Mouse (Mus musculus) right cerebral cortex, postnatal 10 days (tissue): ENCODE measurements around the gene Garem2.

Experiments
- DNase-seq, 2 experiments: peaks; one replicate each; pipeline ENCODE4 v3.0.0; 2021; ENCODE audit warnings: low spot score in 2 of 2

Garem2 gene

DNA sequence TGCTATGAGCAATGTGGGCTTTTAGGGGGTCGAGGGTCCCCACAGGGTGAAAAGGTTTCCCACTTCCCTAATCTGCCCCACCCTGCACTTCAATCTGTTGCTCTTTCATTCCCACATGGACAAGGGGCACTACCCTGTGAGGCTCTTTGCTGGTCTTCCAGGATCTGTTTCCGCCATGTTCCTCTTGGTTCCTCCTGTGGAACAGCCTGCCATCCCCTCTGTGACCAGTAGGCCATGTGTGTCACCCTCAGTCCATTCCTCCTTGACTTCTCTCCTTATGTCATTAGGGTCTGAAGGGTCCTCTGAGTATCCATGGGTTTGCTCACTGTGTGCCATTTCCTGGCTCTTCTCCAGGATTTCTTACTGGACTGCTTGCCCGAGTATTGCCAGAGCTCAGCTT is 6.8 kb downstream of the Garem2 start:
- DNase-seq: peak; percentile 18 to 19

GRCm38 (mm10) chr5:30112533-30113068 is 7.6 kb downstream of the Garem2 start:
- peak in 1 of 2 experiments; percentile 29 for DNase-seq

DNA sequence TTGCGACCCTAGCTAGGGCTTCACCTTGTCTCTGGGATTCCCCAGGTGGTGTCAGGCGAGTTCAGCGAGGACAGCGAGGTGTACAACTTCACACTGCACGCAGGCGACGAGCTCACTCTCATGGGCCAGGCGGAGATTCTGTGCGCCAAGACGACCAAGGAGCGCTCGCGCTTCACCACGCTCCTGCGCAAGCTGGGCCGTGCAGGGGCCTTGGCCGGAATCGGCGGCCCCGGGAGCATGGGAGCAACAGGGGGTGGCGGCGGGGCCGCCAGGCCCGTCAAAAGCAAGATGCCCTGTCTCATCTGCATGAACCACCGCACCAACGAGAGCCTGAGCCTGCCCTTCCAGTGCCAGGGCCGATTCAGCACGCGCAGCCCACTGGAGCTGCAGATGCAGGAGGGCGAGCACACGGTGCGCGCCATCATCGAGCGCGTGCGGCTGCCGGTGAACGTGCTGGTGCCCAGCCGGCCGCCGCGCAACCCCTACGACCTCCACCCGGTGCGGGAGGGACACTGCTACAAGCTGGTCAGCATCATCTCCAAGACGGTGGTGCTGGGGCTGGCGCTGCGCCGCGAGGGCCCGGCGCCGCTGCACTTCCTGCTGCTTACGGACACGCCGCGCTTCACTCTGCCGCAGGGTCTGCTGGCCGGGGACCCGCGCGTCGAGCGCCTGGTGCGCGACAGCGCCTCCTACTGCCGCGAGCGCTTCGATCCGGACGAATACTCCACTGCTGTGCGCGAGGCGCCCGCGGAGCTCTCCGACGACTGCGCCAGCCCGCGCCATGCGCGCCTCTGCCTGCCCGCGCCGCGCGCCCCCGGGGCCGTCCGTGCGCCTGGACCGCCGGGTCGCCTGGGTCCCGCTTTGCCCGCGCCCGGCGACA is 9.2 kb downstream of the Garem2 start:
- peak; percentile 85 to 88 for DNase-seq

DNA sequence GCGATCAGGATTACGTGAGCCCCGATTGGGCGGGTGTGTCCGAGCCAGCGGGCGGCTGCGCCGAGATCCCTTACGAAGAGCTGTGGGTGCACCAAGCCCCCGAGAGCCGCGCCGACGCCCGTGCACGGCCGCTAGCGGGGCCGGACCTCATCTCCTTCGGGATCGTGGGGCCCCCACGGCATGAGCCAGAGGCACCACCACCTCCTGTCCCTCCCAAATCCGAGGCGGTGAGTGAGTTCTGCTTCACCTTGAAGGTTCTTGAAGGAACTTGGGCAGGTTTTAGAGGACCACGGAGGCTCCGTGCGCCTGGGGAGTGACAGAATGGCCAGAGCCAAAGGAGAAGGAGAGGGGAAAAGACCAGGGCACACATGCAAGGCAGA is 9.8 kb downstream of the Garem2 start:
- no peak for DNase-seq

- no peak for DNase-seq
Measured at GRCm38 (mm10) chr5:30115718-30116117, 10.8 kb downstream of the Garem2 start.

- no peak for DNase-seq
Measured at GRCm38 (mm10) chr5:30118018-30118417, 13.1 kb downstream of the Garem2 start.

GRCm38 (mm10) chr5:30119163-30119562 is 14.2 kb downstream of the Garem2 start:
- DNase-seq: peak in 1 of 2 experiments; percentile 17

DNA sequence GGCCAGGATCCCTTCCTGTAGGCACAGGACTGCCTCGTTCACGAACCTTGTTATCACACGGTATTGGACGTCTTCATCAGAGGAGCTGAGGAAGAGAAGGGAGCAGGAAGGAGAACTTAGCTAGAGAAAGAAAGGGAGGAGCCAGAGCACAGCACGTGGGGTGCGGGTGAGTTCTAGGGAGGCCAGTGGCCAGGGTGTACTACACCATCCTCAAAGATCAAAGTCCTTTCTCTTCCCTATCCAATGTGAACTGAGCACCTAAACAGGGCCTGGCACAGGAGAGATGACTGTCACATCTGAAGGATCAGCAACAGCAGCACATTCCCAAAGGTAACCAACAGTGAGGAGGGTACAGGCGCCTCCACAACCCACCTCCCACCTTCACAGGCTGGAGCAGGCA is 15.1 kb downstream of the Garem2 start:
- peak in 1 of 2 experiments; percentile 12 for DNase-seq

GRCm38 (mm10) chr5:30122481-30122880 is 17.5 kb downstream of the Garem2 start:
- DNase-seq: no peak

GRCm38 (mm10) chr5:30125587-30125986 is 20.6 kb downstream of the Garem2 start:
- DNase-seq: peak; percentile 24 to 31

DNA sequence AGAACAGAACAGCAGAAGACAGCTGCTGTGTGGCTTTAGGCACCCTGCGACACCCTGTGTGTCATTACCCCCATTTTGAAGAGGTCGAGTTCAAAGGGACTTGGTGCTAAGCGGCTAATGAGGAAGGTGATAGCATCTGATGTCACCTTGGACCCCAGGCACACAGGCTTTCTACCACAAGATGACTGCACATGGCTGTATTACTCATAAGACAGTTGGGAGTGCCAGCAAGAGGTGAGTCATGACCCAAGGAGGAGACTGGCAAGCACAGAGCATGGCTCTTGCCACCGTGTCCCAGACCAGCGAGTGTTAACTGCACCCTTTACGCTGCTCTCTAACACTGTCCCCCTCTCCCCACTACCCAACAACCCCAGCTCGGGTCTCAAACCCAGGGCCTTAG is 21.8 kb downstream of the Garem2 start:
- DNase-seq: no peak

- peak in 1 of 2 experiments; percentile 14 for DNase-seq
Measured at GRCm38 (mm10) chr5:30127921-30128597, 23.1 kb downstream of the Garem2 start.

- DNase-seq: peak in 1 of 2 experiments; percentile 16
Measured at GRCm38 (mm10) chr5:30128680-30129079, 23.7 kb downstream of the Garem2 start.

DNA sequence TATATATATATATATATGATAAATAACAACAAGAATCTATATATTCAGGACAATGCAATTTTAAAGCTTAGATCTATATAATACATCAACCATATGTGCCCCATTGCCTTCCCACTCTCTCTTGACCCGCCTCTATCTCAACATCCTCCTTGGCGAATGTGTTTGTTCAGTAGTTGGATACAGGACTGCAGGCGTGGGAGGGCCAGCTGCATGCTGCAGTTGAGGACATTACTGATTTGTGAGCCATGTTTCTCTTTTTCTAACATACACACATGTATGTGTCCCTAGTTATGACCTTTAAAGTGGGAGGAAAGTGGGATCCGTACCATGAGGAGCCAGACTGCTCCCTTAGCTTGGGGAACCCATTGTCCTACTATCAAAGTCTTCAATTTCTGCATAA is 26.3 kb downstream of the Garem2 start:
- no peak for DNase-seq

DNA sequence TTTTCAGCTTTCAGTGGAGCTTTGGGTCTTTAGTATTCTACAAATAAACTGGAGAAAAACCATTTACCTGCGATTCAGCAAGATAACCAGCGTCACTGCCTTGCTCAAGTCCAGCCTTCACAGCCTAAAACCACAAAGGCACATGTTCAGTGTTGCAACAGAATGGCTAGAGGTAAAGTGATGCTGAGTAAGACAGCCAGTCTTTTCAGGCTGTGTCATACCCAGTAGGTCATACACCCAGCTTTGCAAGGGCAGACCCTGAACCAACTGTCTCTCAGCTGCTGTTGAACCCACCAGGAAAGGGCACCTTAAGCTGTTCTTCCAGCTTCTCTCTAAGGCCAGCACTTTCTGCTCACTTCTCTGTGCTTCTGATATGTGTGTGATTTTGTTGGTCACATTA is 27.2 kb downstream of the Garem2 start:
- DNase-seq: no peak

DNA sequence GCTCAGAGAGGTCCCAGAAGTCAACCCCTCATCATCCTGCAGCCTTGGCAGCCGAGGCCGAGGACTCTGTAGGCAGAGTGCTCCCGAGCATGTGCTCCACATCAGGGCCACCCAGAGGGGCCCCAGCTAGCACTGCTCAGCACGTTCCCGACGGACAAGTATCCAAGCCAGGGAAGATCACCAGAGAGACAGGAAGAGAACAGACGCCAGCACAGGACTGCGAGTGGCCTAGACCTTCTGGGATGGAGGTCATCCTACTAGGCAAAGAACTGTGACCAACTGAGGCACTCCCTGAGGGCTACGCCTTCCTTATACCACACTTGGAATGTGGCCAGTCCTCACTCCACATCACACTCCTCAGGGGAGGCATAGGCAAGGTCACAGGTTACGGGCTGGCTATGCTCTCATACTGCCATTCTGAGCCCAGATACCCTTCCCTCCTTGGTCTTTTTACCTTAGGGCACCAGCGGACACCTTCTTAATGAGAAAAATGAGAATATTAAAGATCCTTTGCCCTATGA is 30.8 kb downstream of the Garem2 start:
- DNase-seq: no peak

DNA sequence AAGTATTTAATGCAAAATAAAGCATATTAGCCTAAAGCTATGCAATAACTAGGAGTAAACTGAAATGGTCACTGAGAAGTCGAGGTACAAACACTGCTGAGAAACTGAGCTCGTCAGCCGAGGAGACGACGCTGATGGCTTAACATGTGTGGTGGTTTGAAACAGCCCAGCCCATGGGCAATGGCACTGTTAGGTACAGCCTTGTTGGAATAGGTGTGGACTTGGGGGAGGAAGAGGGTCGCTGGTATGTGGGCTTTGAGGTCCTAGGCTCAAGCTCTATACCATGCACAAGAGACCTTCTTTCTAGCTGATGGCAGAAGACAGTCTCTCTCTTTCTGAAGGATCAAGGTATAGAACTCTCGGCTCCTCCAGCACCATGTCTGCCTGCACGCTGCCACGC is 32.3 kb downstream of the Garem2 start:
- no peak for DNase-seq

- DNase-seq: no peak
Measured at GRCm38 (mm10) chr5:30138193-30138592, 33.2 kb downstream of the Garem2 start.

GRCm38 (mm10) chr5:30146526-30146925 is 41.6 kb downstream of the Garem2 start:
- no peak for DNase-seq

DNA sequence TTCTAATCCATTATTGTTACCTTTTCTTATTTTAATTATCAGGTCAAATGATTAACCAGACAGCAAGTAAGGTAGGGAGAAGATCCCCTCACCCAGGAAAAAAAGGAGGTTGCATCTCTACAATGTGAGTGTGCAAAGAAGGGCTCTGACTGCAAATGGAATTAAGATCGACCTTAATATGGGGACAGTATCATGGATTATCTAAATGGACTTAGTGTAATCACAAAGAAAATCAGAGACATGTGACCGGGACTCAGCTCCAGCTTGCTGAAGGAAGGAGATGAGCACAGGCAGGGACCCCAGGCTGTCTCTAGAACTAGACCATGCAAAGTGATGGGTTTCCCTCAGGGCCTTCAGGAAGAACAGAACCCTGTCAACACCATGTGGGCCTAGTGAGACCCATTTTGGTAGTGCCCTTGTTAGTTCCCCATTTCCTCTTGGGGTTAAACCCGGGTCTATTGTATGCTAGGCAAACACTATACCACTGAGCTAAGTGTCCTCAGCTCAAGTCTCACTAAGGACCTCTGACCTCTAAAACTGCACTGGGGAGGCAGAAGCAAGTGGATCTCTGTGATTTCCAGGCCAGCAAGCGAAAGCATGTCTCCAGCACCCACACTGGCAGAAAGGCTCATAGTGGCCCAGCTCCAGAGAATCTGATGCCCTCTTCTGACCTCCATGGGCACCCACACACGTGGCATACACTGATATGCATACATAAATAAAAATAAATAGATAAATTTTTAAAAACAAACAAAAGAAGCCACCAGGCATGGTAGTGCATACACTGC is 43.4 kb downstream of the Garem2 start:
- DNase-seq: no peak

- DNase-seq: no peak
Measured at GRCm38 (mm10) chr5:30152007-30152406, 47.0 kb downstream of the Garem2 start.

- no peak for DNase-seq
Measured at GRCm38 (mm10) chr5:30152413-30152812, 47.5 kb downstream of the Garem2 start.
